Mouse (Mus musculus) neutrophil, adult 5-6 weeks (primary cell): Measurements from ENCODE around the gene Ubash3a. TPM values are rescaled to one million over a fixed set of nuclear protein-coding genes. Genes with fewer than 3 reads are reported as not detected.

ENCODE experiments used
- ATAC-seq: fragments of 151-379, 151-347 bp; 2 replicates; pipeline ENCODE4 v1.8.0; 2017; ENCODE audit warnings: mild to moderate bottlenecking, moderate TSS enrichment; ENCODE audit not compliant: insufficient number of reproducible peaks, poor library complexity, low FRiP score, severe bottlenecking; ENCODE audit errors: extremely low read depth
- total RNA-seq: library from RNA; stranded (forward); fragments of 200-1000 nt; gene quantifications from 2 replicates; pipeline ENCODE4 v1.2.3, GENCODE M21; 2017

Gene Ubash3a
- total RNA-seq, 1 experiment from 2014 or later = 4.3 TPM

GRCm38 (mm10) chr17:31272416-31273165, 64.9 kb downstream of the Ubash3a start:
- no peak for ATAC-seq

- ATAC-seq = no peak
Measured at GRCm38 (mm10) chr17:31273631-31274030, 66.0 kb downstream of the Ubash3a start.

GRCm38 (mm10) chr17:31275181-31275580, 67.5 kb downstream of the Ubash3a start:
- peak; percentile 29; the same call in 1 of the 2 replicates for ATAC-seq

- no peak for ATAC-seq
Measured at GRCm38 (mm10) chr17:31276207-31276921, 68.7 kb downstream of the Ubash3a start.

GRCm38 (mm10) chr17:31276922-31277918, 69.5 kb downstream of the Ubash3a start, which contains the start of gene Rsph1:
Gene Rsph1 (minus strand): TSS chr17:31277383.
- peak; percentile 84 for ATAC-seq

- ATAC-seq = no peak
Measured at GRCm38 (mm10) chr17:31277931-31278330, 70.3 kb downstream of the Ubash3a start.

GRCm38 (mm10) chr17:31279541-31279940, 71.9 kb downstream of the Ubash3a start:
- no peak for ATAC-seq

GRCm38 (mm10) chr17:31280269-31280668, 72.6 kb downstream of the Ubash3a start:
- ATAC-seq = no peak

- ATAC-seq = no peak
Measured at GRCm38 (mm10) chr17:31281830-31282686, 74.4 kb downstream of the Ubash3a start.

GRCm38 (mm10) chr17:31282687-31283053, 75.0 kb downstream of the Ubash3a start:
- no peak for ATAC-seq

GRCm38 (mm10) chr17:31285867-31286266, 78.2 kb downstream of the Ubash3a start:
- no peak for ATAC-seq

GRCm38 (mm10) chr17:31286492-31286891, 78.8 kb downstream of the Ubash3a start, which contains the start of gene Slc37a1:
Gene Slc37a1 (plus strand): TSS chr17:31286792.
- ATAC-seq = no peak

GRCm38 (mm10) chr17:31287216-31287615, 79.5 kb downstream of the Ubash3a start:
- ATAC-seq = no peak

GRCm38 (mm10) chr17:31288999-31289726, 81.5 kb downstream of the Ubash3a start:
- 0 out of 2 replicates have a peak, but pooled peaks have one; percentile 25 for ATAC-seq

GRCm38 (mm10) chr17:31290311-31290710, 82.6 kb downstream of the Ubash3a start:
- ATAC-seq = no peak

- peak; percentile 14; the same call in 1 of the 2 replicates for ATAC-seq
Measured at GRCm38 (mm10) chr17:31290859-31291258, 83.2 kb downstream of the Ubash3a start.
